Comparison of ENCODE assay signal across 8 mouse cellular contexts in the genomic region with DNA sequence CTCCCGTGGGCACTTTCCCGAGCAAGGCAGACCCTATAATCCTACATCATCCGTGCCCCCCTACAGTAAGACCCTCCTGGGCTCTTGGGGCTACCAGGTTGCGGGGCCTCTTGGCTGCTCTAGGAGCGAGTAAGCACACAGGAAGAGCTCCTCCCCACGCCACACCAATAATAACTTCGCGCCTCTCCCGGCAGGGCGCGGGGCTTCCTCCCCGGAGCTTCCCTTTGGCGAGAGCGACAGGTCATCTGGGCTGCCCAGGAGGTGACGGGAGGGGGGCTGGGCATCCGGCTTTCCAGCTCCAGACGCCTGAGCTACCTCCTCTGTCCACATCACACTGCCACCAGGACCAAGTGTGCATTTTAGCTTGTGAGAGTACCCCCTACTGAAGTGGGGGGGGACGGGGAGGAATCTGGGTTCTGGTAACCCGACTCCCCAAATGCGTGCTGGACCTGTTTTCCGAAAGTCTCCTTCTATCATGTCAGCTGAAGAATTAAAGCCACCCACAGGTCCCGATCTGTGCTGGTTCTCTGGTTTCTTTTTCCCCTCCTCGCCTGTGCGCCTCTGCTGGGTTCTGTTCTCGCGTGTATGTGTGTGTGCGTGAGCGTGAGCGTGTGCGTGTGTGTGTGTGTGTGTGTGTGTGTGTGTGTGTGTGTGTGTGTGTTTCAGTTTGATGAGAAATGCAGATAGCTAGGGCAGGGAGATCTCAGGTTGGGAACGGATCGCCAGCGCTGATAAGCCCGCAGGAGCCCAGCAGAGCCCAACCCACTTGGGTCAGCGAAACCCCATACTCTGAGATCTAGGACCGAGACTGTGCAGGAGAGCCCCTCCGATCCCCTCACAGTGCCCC. TPM values are rescaled to one million over a fixed set of nuclear protein-coding genes. Genes with fewer than 3 reads are reported as not detected.
DNase-seq lines count a peak whose midpoint lies in the region; ATAC-seq and TF ChIP-seq lines count a peak whose summit lies in the region.

No protein-coding gene starts in this region.

- WGBS in hindbrain, embryonic 14.5 days: 1% methylated on average over 37 of the region's 37 CpGs

- in situ Hi-C loops in CH12.LX (cut with MboI; ENCODE audit: low pct_ligation_motif_present, low pct_unique_long_range_greater_than_20kb, low sequenced_read_pairs): loop anchor here (5.0 kb wide), 1 partner anchor 44 kb away; no protein-coding TSS in a partner anchor

- TF ChIP-seq RAD21 in CH12.LX (IDR thresholded peaks at IDR 0.05; ENCODE audit: low read depth, low read length): no peak

- TF ChIP-seq POLR2A in CH12.LX (IDR thresholded peaks at IDR 0.05; ENCODE audit: low read depth, low read length): peak; percentile 42; the same call in 1 of the 2 replicates

- H3K4me1 ChIP-seq in CH12.LX (ENCODE audit: control insufficient read depth in 1 of 2, insufficient read depth in 2 of 2): peaks cover 33 to 48% of the 10 kb centered on the region in 2 experiments
- H3K4me1 ChIP-seq in hindbrain, embryonic 14.5 days (replicated peaks; ENCODE audit: control insufficient read depth, insufficient read depth, low read length): peaks cover 22% of the 10 kb centered on the region

- intact Hi-C loops in left cerebral cortex, postnatal 25 days (cut with DNase I): loop anchor here (10.0 kb wide), 1 partner anchor 161 kb away; the partner anchor contains the start of gene Mvd

- peak overlapping the region; percentile 91 for H3K4me2 ChIP-seq in CH12.LX (ENCODE audit: insufficient read depth, low read depth, poor library complexity, severe bottlenecking)
- peak overlapping the region; percentile 98 for H3K4me2 ChIP-seq in hindbrain, embryonic 14.5 days (replicated peaks)

- no peaks in the 10 kb centered on the region for H3K9me3 ChIP-seq in CH12.LX (replicated peaks; ENCODE audit: low read length)
- H3K9me3 ChIP-seq in hindbrain, embryonic 14.5 days (ENCODE audit: control insufficient read depth, low read length): no peaks in the 10 kb centered on the region

- no peak for TF ChIP-seq EP300 in CH12.LX (IDR thresholded peaks at IDR 0.05; ENCODE audit: low read length)

- peaks cover 0 to 21% of the 10 kb centered on the region in 2 experiments for H3K36me3 ChIP-seq in CH12.LX (replicated peaks in 1 of 2; ENCODE audit: control insufficient read depth in 1 of 2, insufficient read depth in 1 of 2, low read length in 1 of 2)
- no peaks in the 10 kb centered on the region for H3K36me3 ChIP-seq in hindbrain, embryonic 14.5 days (replicated peaks; ENCODE audit: control insufficient read depth, insufficient read depth)

- no peak for DNase-seq in CH12.LX (ENCODE audit: extremely low read depth)
- peak; percentile 63 for DNase-seq in adrenal gland, adult 8-10 months
- peak; percentile 62 for DNase-seq in gastrocnemius, adult 18-20 months (ENCODE audit: low spot score)
- DNase-seq in hindbrain, embryonic 14.5 days (ENCODE audit: low spot score): peak; percentile 43
- peak; percentile 41 to 77 for DNase-seq in left cerebral cortex, postnatal 25 days (ENCODE audit: low spot score in 2 of 2)
- peak; percentile 69 to 70 for DNase-seq in spleen, postnatal 10 days (ENCODE audit: low spot score in 2 of 2)
- no peak for DNase-seq in cerebellum, adult 9-10 months

- H3K79me2 ChIP-seq in CH12.LX (replicated peaks; ENCODE audit: control insufficient read depth, extremely low read depth, insufficient read depth, poor library complexity, severe bottlenecking): peaks cover 30% of the 10 kb centered on the region

- peaks cover 2% of the 10 kb centered on the region for H3K27me3 ChIP-seq in CH12.LX (replicated peaks)
- H3K27me3 ChIP-seq in hindbrain, embryonic 14.5 days (ENCODE audit: control insufficient read depth, insufficient read depth, low read length): no peaks in the 10 kb centered on the region

- dilution Hi-C loops in CH12.LX (cut with MboI; ENCODE audit: extremely low pct_ligation_motif_present, extremely low pct_unique_long_range_greater_than_20kb, low sequenced_read_pairs): no loop called here

- no peak for TF ChIP-seq CTCF in CH12.LX (conservative IDR thresholded peaks at IDR 0.05 in 1 of 2, IDR thresholded peaks at IDR 0.05 in 1 of 2; ENCODE audit: low read depth in 2 of 2, low read length in 2 of 2)

- peak overlapping the region; percentile 73 for H3K9ac ChIP-seq in CH12.LX (ENCODE audit: insufficient read depth, low read depth)
- H3K9ac ChIP-seq in hindbrain, embryonic 14.5 days: peak overlapping the region; percentile 75

- peak overlapping the region; percentile 99 for H3K27ac ChIP-seq in CH12.LX (ENCODE audit: insufficient read depth, low read depth)
- peak overlapping the region; percentile 76 for H3K27ac ChIP-seq in hindbrain, embryonic 14.5 days

- peak overlapping the region; percentile 78 to 89 (median 87) for H3K4me3 ChIP-seq in CH12.LX (replicated peaks in 1 of 3; ENCODE audit: low read depth in 2 of 3, low read length in 2 of 3, poor library complexity in 1 of 3)
- peak overlapping the region; percentile 60 for H3K4me3 ChIP-seq in hindbrain, embryonic 14.5 days (replicated peaks; ENCODE audit: low read length)

- ATAC-seq in hindbrain, embryonic 14.5 days (ENCODE audit: low FRiP score): no peak
- 0 out of 2 replicates have a peak, but pooled peaks have one; percentile 6 for ATAC-seq in megakaryocyte, adult 5-6 weeks (ENCODE audit: poor library complexity, severe bottlenecking)

TF ChIP-seq in CH12.LX, 34 proteins besides CTCF, POLR2A, EP300 and RAD21:
- TF ChIP-seq TCF12 (IDR thresholded peaks at IDR 0.05; ENCODE audit: low read depth, low read length): no peak
- TF ChIP-seq USF2 (conservative IDR thresholded peaks at IDR 0.05; ENCODE audit: low read depth, low read length): no peak
- no peak for TF ChIP-seq PAX5 (IDR thresholded peaks at IDR 0.05; ENCODE audit: low read length)
- no peak for TF ChIP-seq NELFE (IDR thresholded peaks at IDR 0.05; ENCODE audit: low read depth, low read length)
- no peak for TF ChIP-seq POLR2AphosphoS2 (IDR thresholded peaks at IDR 0.05; ENCODE audit: low read depth, low read length)
- TF ChIP-seq SMC3 (IDR thresholded peaks at IDR 0.05; ENCODE audit: low read depth, low read length): no peak
- TF ChIP-seq ETS1 (conservative IDR thresholded peaks at IDR 0.05; ENCODE audit: low read depth, low read length): no peak
- 0 out of 2 replicates have a peak, but pooled peaks have one; percentile 21 for TF ChIP-seq ELF1 (IDR thresholded peaks at IDR 0.05; ENCODE audit: low read depth, low read length)
- no peak for TF ChIP-seq MAFK (IDR thresholded peaks at IDR 0.05; ENCODE audit: insufficient replicate concordance, low read length)
- TF ChIP-seq E2F4 (IDR thresholded peaks at IDR 0.05; ENCODE audit: insufficient replicate concordance, low read depth, low read length): no peak
- no peak for TF ChIP-seq ZNF384 (IDR thresholded peaks at IDR 0.05; ENCODE audit: low read depth, low read length)
- no peak for TF ChIP-seq MAX (IDR thresholded peaks at IDR 0.05; ENCODE audit: low read length)
- TF ChIP-seq ZC3H11A (IDR thresholded peaks at IDR 0.05; ENCODE audit: low read depth, low read length): no peak
- peak; percentile 41; the same call in 1 of the 2 replicates for TF ChIP-seq BHLHE40 (IDR thresholded peaks at IDR 0.05; ENCODE audit: low read depth, low read length)
- TF ChIP-seq USF1 (IDR thresholded peaks at IDR 0.05; ENCODE audit: low read depth, low read length): no peak
- TF ChIP-seq HCFC1 (IDR thresholded peaks at IDR 0.05; ENCODE audit: low read depth, low read length): no peak
- no peak for TF ChIP-seq JUN (IDR thresholded peaks at IDR 0.05; ENCODE audit: insufficient read depth, low read depth, low read length)
- TF ChIP-seq RCOR1 (conservative IDR thresholded peaks at IDR 0.05; ENCODE audit: low read depth, low read length): no peak
- TF ChIP-seq IRF4 (IDR thresholded peaks at IDR 0.05; ENCODE audit: low read depth, low read length): 0 out of 2 replicates have a peak, but pooled peaks have one; percentile 10
- no peak for TF ChIP-seq KAT2A (IDR thresholded peaks at IDR 0.05; ENCODE audit: insufficient replicate concordance, low read length)
- TF ChIP-seq SIN3A (IDR thresholded peaks at IDR 0.05; ENCODE audit: low read length): peak; percentile 74
- TF ChIP-seq MAZ (IDR thresholded peaks at IDR 0.05; ENCODE audit: low read depth, low read length): 0 out of 2 replicates have a peak, but pooled peaks have one; percentile 38
- peak; percentile 16; the same call in 1 of the 2 replicates for TF ChIP-seq MEF2A (IDR thresholded peaks at IDR 0.05; ENCODE audit: borderline replicate concordance, low read depth, low read length)
- no peak; the same call in 1 of the 2 replicates for TF ChIP-seq MYC (IDR thresholded peaks at IDR 0.05; ENCODE audit: low read depth, low read length)
- TF ChIP-seq ZMIZ1 (IDR thresholded peaks at IDR 0.05; ENCODE audit: low read depth, low read length): peak; percentile 64; the same call in 1 of the 2 replicates
- TF ChIP-seq TBP (conservative IDR thresholded peaks at IDR 0.05; ENCODE audit: low read depth, low read length): peak; percentile 9; the same call in 1 of the 2 replicates
- TF ChIP-seq GABPA (IDR thresholded peaks at IDR 0.05; ENCODE audit: insufficient replicate concordance, low read depth, low read length): no peak
- no peak; the same call in none of the 2 replicates for TF ChIP-seq MXI1 (IDR thresholded peaks at IDR 0.05; ENCODE audit: low read depth, low read length)
- no peak for TF ChIP-seq ZKSCAN1 (IDR thresholded peaks at IDR 0.05; ENCODE audit: borderline replicate concordance, low read depth, low read length)
- no peak for TF ChIP-seq JUND (conservative IDR thresholded peaks at IDR 0.05; ENCODE audit: low read depth, low read length)
- TF ChIP-seq UBTF (IDR thresholded peaks at IDR 0.05; ENCODE audit: low read depth, low read length): 0 out of 2 replicates have a peak, but pooled peaks have one; percentile 28
- TF ChIP-seq CHD2 (IDR thresholded peaks at IDR 0.05; ENCODE audit: low read length): peak; percentile 45; the same call in 1 of the 2 replicates
- peak; percentile 65; the same call in 1 of the 2 replicates for TF ChIP-seq CHD1 (IDR thresholded peaks at IDR 0.05; ENCODE audit: low read depth, low read length)
- no peak for TF ChIP-seq NRF1 (IDR thresholded peaks at IDR 0.05; ENCODE audit: low read depth, low read length)
TF ChIP-seq in CH12.LX: peak in this region for 11.

RNA-seq across cellular contexts. Expression of gene Zfpm1, which starts 1.6 kb away (rescaled TPM):
- total RNA-seq in CH12.LX (2012; rRNA removed) (30.1 and 31.0 TPM in 2 replicates), CH12.LX (2014; rRNA removed) (11.0 and 11.3 TPM in 2 replicates)
- 63.5 and 68.4 TPM in 2 replicates for polyA plus RNA-seq in CH12.LX (2012; ENCODE audit: insufficient read length, low read depth)
- 10 to 100 TPM; 17.3 to 35.3 (median 28.0) TPM for total RNA-seq in adrenal gland, adult 8-10 months (2022)
- total RNA-seq in gastrocnemius, adult 18-20 months (2021): 1 to 10 TPM; 6.6 to 7.5 TPM
- 1.8 and 2.0 TPM in 2 replicates for polyA plus RNA-seq in hindbrain, embryonic 14.5 days (2014; fragmentation: Nextera tagmentation; extraction: Ambion mirVana)
- 10 to 100 TPM; 36.9 to 39.3 TPM for total RNA-seq in left cerebral cortex, postnatal 25 days (2021)
- 4.3 and 4.5 TPM in 2 replicates for total RNA-seq in megakaryocyte, adult 5-6 weeks (2015)
- 4.8 and 5.6 TPM in 2 replicates for total RNA-seq in megakaryocyte, adult 5-6 weeks (2017)

Comparison
In these comparisons a context has a peak if more than half of its experiments do, and no peak if none do; other contexts are left out.
1. DNase-seq: peak in adrenal gland, adult 8-10 months (single experiment), gastrocnemius, adult 18-20 months (single experiment), hindbrain, embryonic 14.5 days (single experiment), left cerebral cortex, postnatal 25 days (2 of 2) and spleen, postnatal 10 days (2 of 2); none in CH12.LX (single experiment) and cerebellum, adult 9-10 months (single experiment).